Mouse (Mus musculus): Measurements from ENCODE around the gene Slc6a16.

- TF ChIP-seq EP300 (IDR thresholded peaks at IDR 0.05; ENCODE audit: insufficient read depth, low read depth, low read length) (no peak), CTCF (IDR thresholded peaks at IDR 0.05) (no peak), POLR2A (IDR thresholded peaks at IDR 0.05; ENCODE audit: insufficient read depth, low read depth, low read length) (no peak)
Observed at GRCm38 (mm10) chr7:45238723-45239496, 2.0 kb upstream of the Slc6a16 start, which contains the start of gene Cd37.
